Comparison of ENCODE assay signal across 9 mouse cellular contexts in genomic region chr5:107296512-107297322, GRCm38 (mm10). TPM values are rescaled to one million over a fixed set of nuclear protein-coding genes. Genes with fewer than 3 reads are reported as not detected.
DNase-seq lines count a peak whose midpoint lies in the region; ATAC-seq and TF ChIP-seq lines count a peak whose summit lies in the region.
"Had no signal": no experiment of that assay in that cellular context is flagged by ENCODE, and none has a peak within 500 bp of the region (broad histone marks: within the 10 kb centered on the region; RNA-seq: fewer than 3 reads in every experiment).

No protein-coding gene starts in this region.

- no peak for ATAC-seq in forebrain, embryonic 16.5 days
- ATAC-seq in forebrain, postnatal 0 days = no peak
- ATAC-seq in midbrain, postnatal 0 days (ENCODE audit: low FRiP score) = no peak
- ATAC-seq in stomach, postnatal 0 days (ENCODE audit: low FRiP score, low TSS enrichment) = peak; percentile 55
- ATAC-seq in megakaryocyte progenitor cell, adult 5-6 weeks (replicated peaks; ENCODE audit: poor library complexity) = no peak
- ATAC-seq: forebrain, embryonic 15.5 days had no signal

- no peaks in the 10 kb centered on the region for H3K9me3 ChIP-seq in forebrain, embryonic 16.5 days (ENCODE audit: control insufficient read depth, low read length)
- H3K9me3 ChIP-seq in forebrain, postnatal 0 days (ENCODE audit: low read length) = no peaks in the 10 kb centered on the region
- no peaks in the 10 kb centered on the region for H3K9me3 ChIP-seq in midbrain, postnatal 0 days (ENCODE audit: low read length)
- no peaks in the 10 kb centered on the region for H3K9me3 ChIP-seq in midbrain, embryonic 10.5 days (replicated peaks)
- no peaks in the 10 kb centered on the region for H3K9me3 ChIP-seq in stomach, postnatal 0 days (ENCODE audit: control insufficient read depth, low read length)
- H3K9me3 ChIP-seq: forebrain, embryonic 15.5 days had no signal

- H3K27ac ChIP-seq in forebrain, embryonic 16.5 days (ENCODE audit: low read length) = no peak overlapping the region
- H3K27ac ChIP-seq in forebrain, postnatal 0 days (ENCODE audit: low read depth, low read length) = no peak overlapping the region
- no peak overlapping the region for H3K27ac ChIP-seq in midbrain, postnatal 0 days (ENCODE audit: low read depth, low read length)
- no peak overlapping the region for H3K27ac ChIP-seq in midbrain, embryonic 10.5 days (replicated peaks)
- H3K27ac ChIP-seq in stomach, postnatal 0 days (replicated peaks) = peak overlapping the region; percentile 56
- H3K27ac ChIP-seq: forebrain, embryonic 15.5 days had no signal

- H3K4me1 ChIP-seq in forebrain, embryonic 16.5 days (replicated peaks; ENCODE audit: control insufficient read depth, insufficient read depth, low read length) = peaks cover 6% of the 10 kb centered on the region
- no peaks in the 10 kb centered on the region for H3K4me1 ChIP-seq in forebrain, postnatal 0 days (ENCODE audit: insufficient read depth)
- no peaks in the 10 kb centered on the region for H3K4me1 ChIP-seq in midbrain, postnatal 0 days (ENCODE audit: insufficient read depth, low read length)
- peaks cover 12% of the 10 kb centered on the region for H3K4me1 ChIP-seq in midbrain, embryonic 10.5 days
- H3K4me1 ChIP-seq in stomach, postnatal 0 days (replicated peaks; ENCODE audit: control insufficient read depth, insufficient read depth) = peaks cover 6% of the 10 kb centered on the region

- H3K4me3 ChIP-seq in forebrain, embryonic 16.5 days (replicated peaks; ENCODE audit: low read length) = no peak overlapping the region
- H3K4me3 ChIP-seq in forebrain, postnatal 0 days (ENCODE audit: low read depth, low read length) = no peak overlapping the region
- no peak overlapping the region for H3K4me3 ChIP-seq in midbrain, postnatal 0 days (ENCODE audit: low read depth, low read length)
- H3K4me3 ChIP-seq in midbrain, embryonic 10.5 days = no peak overlapping the region
- no peak overlapping the region for H3K4me3 ChIP-seq in stomach, postnatal 0 days (ENCODE audit: low read depth, low read length)
- H3K4me3 ChIP-seq: forebrain, embryonic 15.5 days had no signal

- no peak for TF ChIP-seq CTCF in forebrain, postnatal 0 days (IDR thresholded peaks at IDR 0.05; ENCODE audit: low read depth)
- no peak for TF ChIP-seq CTCF in midbrain, postnatal 0 days (IDR thresholded peaks at IDR 0.05)
- TF ChIP-seq CTCF in stomach, postnatal 0 days (IDR thresholded peaks at IDR 0.05; ENCODE audit: low read depth) = no peak

- H3K27me3 ChIP-seq in forebrain, embryonic 16.5 days (replicated peaks; ENCODE audit: control insufficient read depth, insufficient read depth, low read length) = no peaks in the 10 kb centered on the region; the same call in 1 of the 2 replicates
- no peaks in the 10 kb centered on the region for H3K27me3 ChIP-seq in forebrain, postnatal 0 days (ENCODE audit: insufficient read depth, low read length)
- H3K27me3 ChIP-seq in midbrain, postnatal 0 days (ENCODE audit: insufficient read depth, low read length) = 0 out of 2 replicates have a peak, but pooled peaks cover under 1% of the 10 kb centered on the region
- H3K27me3 ChIP-seq in midbrain, embryonic 10.5 days (ENCODE audit: low read depth, poor library complexity, severe bottlenecking) = peaks cover 14% of the 10 kb centered on the region; the same call in 1 of the 2 replicates
- H3K27me3 ChIP-seq in stomach, postnatal 0 days (ENCODE audit: control insufficient read depth, insufficient read depth, low read length) = no peaks in the 10 kb centered on the region

- 17% methylated on average over 9 of the region's 9 CpGs for WGBS in forebrain, embryonic 16.5 days
- 20% methylated on average over 9 of the region's 9 CpGs for WGBS in forebrain, postnatal 0 days
- 42% methylated on average over 9 of the region's 9 CpGs for WGBS in midbrain, postnatal 0 days
- WGBS in midbrain, embryonic 10.5 days = 52% methylated on average over 9 of the region's 9 CpGs
- 39% methylated on average over 9 of the region's 9 CpGs for WGBS in stomach, postnatal 0 days

- no peak overlapping the region for H3K9ac ChIP-seq in forebrain, embryonic 16.5 days (replicated peaks; ENCODE audit: low read depth, low read length)
- H3K9ac ChIP-seq in forebrain, postnatal 0 days = no peak overlapping the region
- no peak overlapping the region for H3K9ac ChIP-seq in midbrain, postnatal 0 days (replicated peaks; ENCODE audit: low read length, poor library complexity, severe bottlenecking)
- no peak overlapping the region for H3K9ac ChIP-seq in stomach, postnatal 0 days (ENCODE audit: low read length)
- H3K9ac ChIP-seq: forebrain, embryonic 15.5 days had no signal

- DNase-seq in forebrain, postnatal 0 days = no peak
- peak; percentile 47 for DNase-seq in midbrain, postnatal 0 days (ENCODE audit: low spot score)
- DNase-seq in midbrain, embryonic 10.5 days (ENCODE audit: low spot score) = no peak
- DNase-seq in kidney, postnatal 10 days = peak; percentile 37
- no peak for DNase-seq in stomach, postnatal 0 days (ENCODE audit: low spot score)
- no peak for DNase-seq in right cerebral cortex, postnatal 14 days

- H3K4me2 ChIP-seq in forebrain, embryonic 16.5 days (ENCODE audit: low read length) = peak overlapping the region; percentile 7; the same call in 1 of the 2 replicates
- no peak overlapping the region for H3K4me2 ChIP-seq in forebrain, postnatal 0 days (ENCODE audit: low read depth)
- H3K4me2 ChIP-seq in midbrain, postnatal 0 days (ENCODE audit: low read depth, low read length, poor library complexity, severe bottlenecking) = no peak overlapping the region
- peak overlapping the region; percentile 20; the same call in 1 of the 2 replicates for H3K4me2 ChIP-seq in stomach, postnatal 0 days (replicated peaks; ENCODE audit: low read depth)
- H3K4me2 ChIP-seq: forebrain, embryonic 15.5 days had no signal

- H3K36me3 ChIP-seq in forebrain, embryonic 16.5 days (ENCODE audit: control insufficient read depth, insufficient read depth) = no peaks in the 10 kb centered on the region
- H3K36me3 ChIP-seq in forebrain, postnatal 0 days (ENCODE audit: insufficient read depth) = no peaks in the 10 kb centered on the region
- no peaks in the 10 kb centered on the region for H3K36me3 ChIP-seq in midbrain, postnatal 0 days (ENCODE audit: insufficient read depth, low read length)
- no peaks in the 10 kb centered on the region for H3K36me3 ChIP-seq in midbrain, embryonic 10.5 days
- H3K36me3 ChIP-seq in stomach, postnatal 0 days (ENCODE audit: control insufficient read depth, insufficient read depth, low read length) = no peaks in the 10 kb centered on the region
- H3K36me3 ChIP-seq: forebrain, embryonic 15.5 days had no signal

- TF ChIP-seq EP300 in stomach, postnatal 0 days (optimal IDR thresholded peaks at IDR 0.05) = no peak

RNA-seq across cellular contexts. Expression of gene Tgfbr3, which starts 7.3 kb away (rescaled TPM):
- polyA plus RNA-seq in forebrain, embryonic 16.5 days (2015; fragmentation: Nextera tagmentation; extraction: Ambion mirVana) = 2.2 and 4.0 TPM in 2 replicates
- total RNA-seq in forebrain, postnatal 0 days (2014; rRNA removed) = 5.5 and 14.3 TPM in 2 replicates
- 2.3 and 3.4 TPM in 2 replicates for polyA plus RNA-seq in forebrain, postnatal 0 days (2015; fragmentation: Nextera tagmentation; extraction: Ambion mirVana)
- 13.8 and 16.7 TPM in 2 replicates for total RNA-seq in midbrain, postnatal 0 days (2014; rRNA removed)
- polyA plus RNA-seq in midbrain, postnatal 0 days (2015; fragmentation: Nextera tagmentation; extraction: Ambion mirVana) = 4.0 and 4.3 TPM in 2 replicates
- 7.2 and 7.4 TPM in 2 replicates for polyA plus RNA-seq in midbrain, embryonic 10.5 days (2016; fragmentation: Nextera tagmentation; extraction: Ambion mirVana)
- polyA plus RNA-seq in stomach, postnatal 0 days (2015; fragmentation: Nextera tagmentation; extraction: Ambion mirVana) = 10.6 and 11.9 TPM in 2 replicates
- total RNA-seq in megakaryocyte progenitor cell, adult 5-6 weeks (2015) = 2.4 and 5.6 TPM in 2 replicates
- total RNA-seq in megakaryocyte progenitor cell, adult 5-6 weeks (2017) = 1.7 and 2.8 TPM in 2 replicates

RNA-seq across cellular contexts. Expression of gene Brdt, which starts 34.2 kb away (rescaled TPM):
- polyA plus RNA-seq in forebrain, embryonic 16.5 days (2015; fragmentation: Nextera tagmentation; extraction: Ambion mirVana) = 1.3 and 2.0 TPM in 2 replicates
- total RNA-seq in forebrain, postnatal 0 days (2014; rRNA removed) = 4.3 and 4.6 TPM in 2 replicates
- polyA plus RNA-seq in forebrain, postnatal 0 days (2015; fragmentation: Nextera tagmentation; extraction: Ambion mirVana) = 2.1 and 2.3 TPM in 2 replicates
- total RNA-seq in midbrain, postnatal 0 days (2014; rRNA removed) = 3.4 and 3.9 TPM in 2 replicates
- 4.0 and 4.4 TPM in 2 replicates for polyA plus RNA-seq in midbrain, postnatal 0 days (2015; fragmentation: Nextera tagmentation; extraction: Ambion mirVana)
- 1.2 and 1.8 TPM in 2 replicates for polyA plus RNA-seq in midbrain, embryonic 10.5 days (2016; fragmentation: Nextera tagmentation; extraction: Ambion mirVana)
- polyA plus RNA-seq in stomach, postnatal 0 days (2015; fragmentation: Nextera tagmentation; extraction: Ambion mirVana) = 1.1 and 1.3 TPM in 2 replicates
- 0.05 and 0.68 TPM in 2 replicates for total RNA-seq in megakaryocyte progenitor cell, adult 5-6 weeks (2015)
- 0.30 and 0.58 TPM in 2 replicates for total RNA-seq in megakaryocyte progenitor cell, adult 5-6 weeks (2017)

Comparison
In these comparisons a context has a peak if more than half of its experiments do, and no peak if none do; other contexts are left out.
1. H3K4me2 ChIP-seq: peak in forebrain, embryonic 16.5 days (single experiment) and stomach, postnatal 0 days (single experiment); none in forebrain, postnatal 0 days (single experiment) and midbrain, postnatal 0 days (single experiment).
2. DNase-seq: peak in midbrain, postnatal 0 days (single experiment) and kidney, postnatal 10 days (single experiment); none in forebrain, postnatal 0 days (single experiment), midbrain, embryonic 10.5 days (single experiment), stomach, postnatal 0 days (single experiment) and right cerebral cortex, postnatal 14 days (single experiment).